Mouse (Mus musculus): ENCODE data around the gene Kif19a.

- no peak for TF ChIP-seq GATA1 (IDR thresholded peaks at IDR 0.05; ENCODE audit: low read length)
- no peak for TF ChIP-seq TAL1 (IDR thresholded peaks at IDR 0.05; ENCODE audit: low read length)
These were observed at the start of gene Kif19a for GRCm38 (mm10) chr11:114764820-114765818.

Measured in erythroblast, embryonic 14.5 days (primary cell).